Mouse (Mus musculus) cerebellum, postnatal 25 days (tissue): Measurements from ENCODE around the gene Cd44.

Source experiments
- DNase-seq, 2 experiments: peaks; one replicate each; pipeline ENCODE4 v3.0.0; 2021; ENCODE audit warnings: mixed read lengths in 2 of 2

Cd44 gene

GRCm38 (mm10) chr2:102868444-102868843 is 33.0 kb downstream of the Cd44 start:
- no peak for DNase-seq

- DNase-seq: no peak
Measured at GRCm38 (mm10) chr2:102867396-102868088, 33.9 kb downstream of the Cd44 start.

- peak in 1 of 2 experiments; percentile 18 for DNase-seq
Measured at GRCm38 (mm10) chr2:102866594-102866993, 34.9 kb downstream of the Cd44 start.

- no peak for DNase-seq
Measured at GRCm38 (mm10) chr2:102865354-102865752, 36.1 kb downstream of the Cd44 start.

- DNase-seq: no peak
Measured at GRCm38 (mm10) chr2:102864695-102865353, 36.6 kb downstream of the Cd44 start.

GRCm38 (mm10) chr2:102864036-102864435 is 37.4 kb downstream of the Cd44 start:
- DNase-seq: no peak

- DNase-seq: no peak
Measured at GRCm38 (mm10) chr2:102863583-102863982, 37.9 kb downstream of the Cd44 start.

- DNase-seq: no peak
Measured at GRCm38 (mm10) chr2:102862706-102863105, 38.8 kb downstream of the Cd44 start.

GRCm38 (mm10) chr2:102858271-102858670 is 43.2 kb downstream of the Cd44 start:
- DNase-seq: no peak

GRCm38 (mm10) chr2:102853297-102853696 is 48.2 kb downstream of the Cd44 start:
- DNase-seq: no peak

- DNase-seq: no peak
Measured at GRCm38 (mm10) chr2:102851936-102852477, 49.5 kb downstream of the Cd44 start.

- DNase-seq: peak in 1 of 2 experiments; percentile 5
Measured at GRCm38 (mm10) chr2:102850026-102850425, 51.4 kb downstream of the Cd44 start.

- no peak for DNase-seq
Measured at GRCm38 (mm10) chr2:102848811-102849433, 52.5 kb downstream of the Cd44 start.

GRCm38 (mm10) chr2:102841231-102841630 is 60.2 kb downstream of the Cd44 start:
- no peak for DNase-seq

GRCm38 (mm10) chr2:102838179-102838578 is 63.3 kb downstream of the Cd44 start:
- no peak for DNase-seq

GRCm38 (mm10) chr2:102831547-102831946 is 69.9 kb downstream of the Cd44 start:
- DNase-seq: no peak

GRCm38 (mm10) chr2:102829201-102829600 is 72.3 kb downstream of the Cd44 start:
- peak; percentile 47 to 65 for DNase-seq

GRCm38 (mm10) chr2:102828381-102828780 is 73.1 kb downstream of the Cd44 start:
- DNase-seq: no peak

- DNase-seq: no peak
Measured at GRCm38 (mm10) chr2:102827841-102828240, 73.6 kb downstream of the Cd44 start.

GRCm38 (mm10) chr2:102825961-102826633 is 75.4 kb downstream of the Cd44 start:
- DNase-seq: no peak

GRCm38 (mm10) chr2:102822036-102822435 is 79.4 kb downstream of the Cd44 start:
- DNase-seq: peak; percentile 11 to 44

GRCm38 (mm10) chr2:102820790-102821189 is 80.7 kb downstream of the Cd44 start:
- DNase-seq: no peak

- DNase-seq: peak in 1 of 2 experiments; percentile 7
Measured at GRCm38 (mm10) chr2:102820225-102820711, 81.2 kb downstream of the Cd44 start.
